Mouse (Mus musculus): ENCODE data around the gene Atp2a2.

GRCm38 (mm10) chr5:122430036-122430775 is 71.8 kb downstream of the Atp2a2 start:
- TF ChIP-seq CTCF (IDR thresholded peaks at IDR 0.05; ENCODE audit: extremely low read depth, insufficient read length, insufficient replicate concordance, low read depth, low read length) = no peak
- no peak for TF ChIP-seq POLR2A (IDR thresholded peaks at IDR 0.05; ENCODE audit: low read depth, low read length)
